Mouse (Mus musculus): ENCODE data around the gene Iqch.

Iqch gene

DNA sequence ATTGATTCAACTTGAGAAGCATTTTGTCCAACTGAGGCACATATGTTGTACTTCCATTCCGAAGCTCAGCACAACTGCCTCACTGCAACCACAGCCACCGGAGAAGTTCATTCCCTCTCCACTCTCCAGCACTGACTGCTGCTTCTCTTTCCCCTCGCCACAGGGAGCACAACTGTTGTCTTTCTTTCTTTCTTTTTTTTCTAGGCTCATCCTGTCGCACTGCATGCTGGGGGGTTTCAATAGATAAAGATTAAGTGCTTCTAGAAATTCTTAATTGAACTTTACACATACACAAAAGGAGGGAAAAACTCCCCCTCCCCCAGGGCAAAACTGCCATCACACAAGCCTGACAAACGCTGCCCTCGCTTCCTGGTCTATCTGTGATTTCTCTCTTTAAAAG, 113.1 kb downstream of the Iqch start:
- no peak for DNase-seq

- DNase-seq: no peak
Observed at GRCm38 (mm10) chr9:63465561-63465960, 136.7 kb downstream of the Iqch start.

DNA sequence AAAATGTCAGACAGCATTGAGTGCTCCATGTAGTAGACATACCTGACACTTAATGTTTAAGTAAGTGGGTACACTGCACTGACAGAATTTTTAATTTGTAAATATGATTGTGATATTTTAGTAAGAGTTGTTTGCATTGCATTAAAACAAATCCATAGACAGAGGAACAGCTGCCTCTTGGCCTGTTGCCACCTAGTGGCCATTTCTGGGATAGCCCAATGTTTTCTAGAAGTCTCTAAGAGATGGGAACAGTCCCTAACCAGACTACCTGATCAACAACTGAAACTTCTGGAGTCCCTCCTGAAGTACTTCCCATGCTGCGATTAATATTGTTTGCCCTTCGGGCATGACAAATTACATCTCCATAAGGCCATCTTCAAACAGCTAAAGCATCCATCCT, 140.0 kb downstream of the Iqch start:
- peak; percentile 80 for DNase-seq

DNA sequence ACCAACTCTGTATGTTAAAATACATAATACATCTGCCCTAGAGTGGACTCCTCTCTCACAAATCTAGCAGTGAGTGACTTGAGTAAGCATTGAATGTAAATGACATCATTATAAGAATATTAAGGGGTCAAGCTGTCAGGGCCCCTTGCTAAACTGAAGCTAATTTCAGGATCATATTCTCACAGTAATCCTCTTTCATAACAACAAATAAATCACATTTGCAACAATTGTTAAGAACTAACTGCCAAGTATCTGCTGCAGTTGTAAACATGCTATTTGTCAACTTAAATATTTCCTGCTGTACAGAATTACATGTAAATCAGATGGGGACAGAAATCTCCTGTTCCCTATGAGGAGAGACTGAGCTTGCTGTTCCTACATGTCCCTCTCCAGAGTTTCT, 145.9 kb downstream of the Iqch start:
- DNase-seq: no peak

DNA sequence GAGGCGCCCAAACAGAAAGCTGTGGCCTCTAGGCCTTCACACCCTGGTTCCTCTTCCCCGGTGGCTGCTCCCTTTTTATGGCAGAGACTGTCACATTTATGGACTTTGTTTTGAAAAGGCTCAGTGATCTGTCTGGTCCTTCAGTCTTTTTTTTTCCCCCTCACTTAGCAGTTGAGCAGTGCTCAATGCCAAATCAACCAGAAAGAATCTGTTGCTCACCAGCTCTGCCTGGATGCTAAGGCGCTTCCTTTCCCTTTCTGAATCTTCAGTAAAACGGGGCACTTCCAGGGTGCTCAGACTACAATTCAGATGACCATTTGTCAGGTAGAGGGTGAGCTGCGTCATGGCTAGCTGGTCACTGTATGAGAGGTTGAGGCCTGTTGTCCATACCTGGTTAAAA, 148.0 kb downstream of the Iqch start:
- no peak for DNase-seq

DNA sequence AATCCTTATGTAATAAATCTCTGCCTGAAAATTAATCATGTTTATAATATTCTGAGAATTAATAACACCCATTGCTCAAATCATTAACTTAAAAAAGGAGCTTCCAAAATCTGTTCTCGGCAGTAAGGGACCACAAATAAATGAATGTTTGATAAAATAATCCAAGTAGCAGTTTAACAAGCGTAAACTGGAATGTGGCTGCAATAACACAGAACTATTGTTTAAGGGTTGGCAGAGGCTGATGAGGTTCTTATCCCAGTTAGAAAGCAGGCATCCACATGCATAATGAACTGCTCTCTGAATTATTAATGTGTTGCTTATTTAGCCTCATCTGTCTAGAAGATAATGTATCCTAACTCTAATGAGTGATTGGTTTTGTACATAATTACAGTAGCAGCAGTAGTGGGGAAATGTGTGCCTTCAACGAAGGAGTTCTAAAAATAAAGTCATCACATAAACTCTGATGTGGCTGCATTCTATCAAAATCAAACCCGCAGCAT, 151.7 kb downstream of the Iqch start:
- no peak for DNase-seq

DNA sequence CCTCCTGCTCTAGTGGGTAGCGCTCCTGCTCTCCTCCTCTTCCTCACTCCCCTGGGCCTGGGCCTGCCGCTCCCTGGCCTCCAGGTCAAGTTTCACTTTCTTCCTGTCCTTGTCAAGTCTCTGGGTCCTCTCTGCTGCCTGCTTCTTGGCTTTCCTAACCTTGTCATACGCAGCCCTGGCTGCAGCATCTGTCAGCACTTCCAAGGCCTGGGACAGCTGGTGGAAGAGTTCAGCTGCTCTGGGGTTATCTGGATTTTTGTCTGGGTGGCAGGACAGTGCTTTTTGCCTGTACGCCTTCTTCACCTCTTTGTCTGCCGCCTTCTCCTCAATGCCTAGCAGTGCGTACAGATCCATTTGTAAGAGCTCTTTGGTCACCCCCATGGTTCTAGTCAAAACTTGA, 158.6 kb downstream of the Iqch start:
- DNase-seq: no peak

DNA sequence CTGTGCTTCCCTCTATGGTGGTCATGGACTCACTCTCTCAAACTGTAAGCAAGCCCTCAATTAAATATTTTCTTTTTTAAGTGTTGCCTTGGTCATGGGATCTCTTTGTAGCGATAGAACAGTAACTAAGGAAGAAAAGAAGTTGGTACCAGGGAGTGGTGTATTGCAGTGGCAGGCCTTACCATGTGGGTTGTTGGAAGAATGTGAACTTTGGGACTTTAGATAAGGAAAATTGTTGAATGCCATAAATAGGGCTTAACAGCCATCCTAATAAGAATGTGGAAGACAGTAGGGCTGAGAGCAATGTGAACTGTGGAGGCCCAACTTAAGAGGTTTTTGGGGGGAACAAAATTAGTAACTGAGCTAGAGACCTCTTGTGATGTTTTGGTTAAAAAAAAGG, 171.6 kb downstream of the Iqch start:
- no peak for DNase-seq

GRCm38 (mm10) chr9:63421096-63421736, 181.1 kb downstream of the Iqch start:
- DNase-seq: no peak

- DNase-seq: no peak
Observed at GRCm38 (mm10) chr9:63420396-63420795, 181.9 kb downstream of the Iqch start.

DNA sequence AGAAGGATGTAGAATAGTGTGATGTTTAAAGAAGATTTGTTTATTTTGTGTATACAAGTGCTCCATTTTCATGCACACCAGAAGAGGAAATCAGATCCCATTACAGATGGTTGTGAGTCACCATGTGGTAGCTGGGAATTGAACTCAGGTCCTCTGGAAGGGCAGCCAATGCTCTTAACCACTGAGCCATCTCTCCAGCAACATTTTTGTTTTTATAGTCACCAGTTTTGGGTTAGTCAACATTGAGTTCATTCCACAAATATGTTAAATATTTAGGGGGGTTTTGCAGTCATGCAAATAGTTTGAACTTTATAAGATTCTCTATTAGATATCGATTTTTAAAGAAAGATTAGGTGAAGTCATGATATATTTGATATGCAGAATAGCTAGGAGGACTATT, 202.1 kb downstream of the Iqch start:
- no peak for DNase-seq

- no peak for DNase-seq
Observed at GRCm38 (mm10) chr9:63399463-63399815, 202.9 kb downstream of the Iqch start.

GRCm38 (mm10) chr9:63398611-63399462, 203.5 kb downstream of the Iqch start, which contains the start of gene 2300009A05Rik:
TSS of gene 2300009A05Rik (minus strand) at chr9:63399246.
- peak; percentile 98 for DNase-seq

DNA sequence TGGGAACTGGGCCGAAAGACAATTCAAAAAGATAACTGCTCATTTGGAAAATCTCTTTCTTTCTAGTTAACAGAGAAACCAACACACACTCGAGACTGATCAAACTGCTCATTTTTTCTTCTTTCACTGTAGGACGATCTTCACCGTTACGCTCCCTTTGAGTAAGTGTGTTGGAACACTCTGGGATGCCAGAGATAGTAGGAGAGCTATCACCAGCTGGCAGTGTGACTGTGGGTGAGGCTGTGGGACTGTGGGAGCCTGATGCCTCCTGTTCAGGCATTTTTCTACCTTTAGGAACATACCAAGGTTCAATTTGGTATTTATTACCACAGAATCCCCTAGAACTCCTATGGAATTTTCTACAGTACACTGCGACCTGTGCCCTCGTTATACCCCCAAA, 206.7 kb downstream of the Iqch start:
- no peak for DNase-seq

DNA sequence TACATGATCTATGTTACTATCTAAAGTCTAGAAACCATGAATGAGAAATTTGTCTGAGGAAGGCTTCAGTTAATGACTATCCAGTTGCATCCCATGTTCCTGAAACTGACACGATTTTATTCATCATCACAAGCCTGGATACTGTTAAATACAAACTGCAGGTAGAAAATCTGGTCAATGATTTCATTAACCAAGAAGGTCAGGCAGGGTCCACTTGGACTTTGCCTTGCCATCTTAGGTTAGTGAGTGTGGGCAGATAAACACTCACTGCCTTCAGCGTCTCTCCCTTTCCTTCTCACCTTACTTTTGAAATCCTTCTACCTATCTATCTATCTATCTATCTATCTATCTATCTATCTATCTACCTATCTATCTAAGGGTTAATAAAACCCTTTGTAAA, 211.0 kb downstream of the Iqch start:
- no peak for DNase-seq

GRCm38 (mm10) chr9:63382761-63383160, 219.5 kb downstream of the Iqch start:
- DNase-seq: no peak

DNA sequence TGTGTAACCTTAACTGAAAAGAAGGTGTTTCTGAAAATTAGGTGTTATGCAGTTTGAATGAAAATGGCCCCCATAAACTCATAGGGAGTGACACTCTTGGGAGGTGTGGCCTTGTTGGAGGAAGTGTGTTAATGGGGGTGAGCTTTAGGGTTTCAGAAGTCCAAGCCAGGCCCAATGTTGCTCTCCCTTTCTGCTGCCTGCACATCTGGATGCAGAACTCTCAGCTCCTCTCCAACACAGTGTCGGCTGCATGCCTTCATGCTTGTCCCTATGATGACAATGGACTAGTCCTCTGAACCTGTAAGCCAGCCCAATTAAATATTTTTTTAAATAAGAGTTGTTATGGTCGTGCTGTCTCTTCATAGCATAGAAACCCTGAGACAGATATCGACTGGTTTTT, 222.0 kb downstream of the Iqch start:
- no peak for DNase-seq

GRCm38 (mm10) chr9:63378174-63378573, 224.1 kb downstream of the Iqch start:
- DNase-seq: no peak

GRCm38 (mm10) chr9:63377270-63378142, 224.8 kb downstream of the Iqch start, which contains the start of gene Map2k5:
TSS of gene Map2k5 (minus strand) at chr9:63377902.
- peak; percentile 94 for DNase-seq

GRCm38 (mm10) chr9:63373315-63373714, 229.0 kb downstream of the Iqch start:
- no peak for DNase-seq

- no peak for DNase-seq
Observed at GRCm38 (mm10) chr9:63372541-63372940, 229.8 kb downstream of the Iqch start.
